Mouse (Mus musculus) embryonic fibroblast, embryonic 13.5 days (primary cell): Measurements from ENCODE around the gene Lactbl1. TPM values are rescaled to one million over a fixed set of nuclear protein-coding genes. Genes with fewer than 3 reads are reported as not detected.

Experiments
- H3K27ac ChIP-seq: 2 replicates; pipeline ENCODE4 v1.5.1; 2012; ENCODE audit warnings: low read length, control low read depth, inconsistent platforms; ENCODE audit not compliant: insufficient read depth
- H3K4me1 ChIP-seq: 2 replicates; pipeline ENCODE4 v1.6.1; 2011; ENCODE audit warnings: low read length; ENCODE audit not compliant: control insufficient read depth, insufficient read depth
- H3K4me3 ChIP-seq: 2 replicates; pipeline ENCODE4 v1.5.1; 2011; ENCODE audit warnings: mild to moderate bottlenecking, control low read depth, low read length; ENCODE audit not compliant: insufficient read depth
- CTCF ChIP-seq: IDR thresholded peaks from 2 replicates; pipeline ENCODE4 v1.5.1; 2011; ENCODE audit warnings: mild to moderate bottlenecking, control low read depth, low read length, moderate library complexity, borderline replicate concordance; ENCODE audit not compliant: insufficient read depth
- POLR2A ChIP-seq: IDR thresholded peaks from 2 replicates; pipeline ENCODE4 v1.6.1; 2011; ENCODE audit warnings: low read depth, mild to moderate bottlenecking, control low read depth, low read length, moderate library complexity
- polyA plus RNA-seq: library from polyadenylated mRNA; stranded (reverse); fragments of >200 nt; gene quantifications from 2 replicates; pipeline ENCODE4 v1.2.4, GENCODE M21; 2011; ENCODE audit warnings: low read depth; ENCODE audit not compliant: missing spikeins, insufficient read length

Gene Lactbl1
- polyA plus RNA-seq, 1 experiment = not detected

GRCm38 (mm10) chr4:136631237-136631994 lies 9.0 kb downstream of the Lactbl1 start:
- Histone ChIP-seq H3K27ac (no peak overlapping the region), H3K4me3 (no peak overlapping the region), H3K4me1 (no peaks in the 10 kb centered on the region)
- no peak for TF ChIP-seq POLR2A

GRCm38 (mm10) chr4:136635995-136636394 lies 13.6 kb downstream of the Lactbl1 start:
- TF ChIP-seq POLR2A (no peak), CTCF (no peak)

GRCm38 (mm10) chr4:136636511-136636910 lies 14.1 kb downstream of the Lactbl1 start:
- TF ChIP-seq CTCF = no peak
- TF ChIP-seq POLR2A = no peak
- Histone ChIP-seq H3K4me1 (no peaks in the 10 kb centered on the region), H3K4me3 (no peak overlapping the region), H3K27ac (no peak overlapping the region)

More at GRCm38 (mm10) chr4:136635995-136636394, 13.6 kb downstream of the Lactbl1 start:
- Histone ChIP-seq H3K4me1 (no peaks in the 10 kb centered on the region), H3K4me3 (no peak overlapping the region), H3K27ac (no peak overlapping the region)

GRCm38 (mm10) chr4:136636983-136637562 lies 14.7 kb downstream of the Lactbl1 start:
- Histone ChIP-seq H3K4me1 (no peaks in the 10 kb centered on the region), H3K27ac (no peak overlapping the region), H3K4me3 (peak overlapping the region; percentile 2)
- TF ChIP-seq POLR2A (no peak), CTCF (no peak)

- H3K4me3 ChIP-seq = peak overlapping the region; percentile 2
- TF ChIP-seq CTCF (no peak), POLR2A (no peak)
- no peaks in the 10 kb centered on the region for H3K4me1 ChIP-seq
- no peak overlapping the region for H3K27ac ChIP-seq
Observed at GRCm38 (mm10) chr4:136637563-136638229, 15.3 kb downstream of the Lactbl1 start.

GRCm38 (mm10) chr4:136638230-136638750 lies 15.9 kb downstream of the Lactbl1 start:
- Histone ChIP-seq H3K4me3 (no peak overlapping the region), H3K4me1 (no peaks in the 10 kb centered on the region), H3K27ac (no peak overlapping the region)
- TF ChIP-seq POLR2A (no peak), CTCF (no peak)

GRCm38 (mm10) chr4:136638890-136639289 lies 16.5 kb downstream of the Lactbl1 start:
- Histone ChIP-seq H3K27ac (no peak overlapping the region), H3K4me1 (no peaks in the 10 kb centered on the region), H3K4me3 (no peak overlapping the region)
- TF ChIP-seq POLR2A (no peak), CTCF (no peak)

- no peak overlapping the region for H3K4me3 ChIP-seq
- peak overlapping the region; percentile 89 for H3K27ac ChIP-seq
- H3K4me1 ChIP-seq = no peaks in the 10 kb centered on the region
- TF ChIP-seq POLR2A (no peak), CTCF (peak; percentile 87)
Observed at GRCm38 (mm10) chr4:136648922-136649479, 26.6 kb downstream of the Lactbl1 start.

- Histone ChIP-seq H3K4me1 (no peaks in the 10 kb centered on the region), H3K4me3 (no peak overlapping the region), H3K27ac (peak overlapping the region; percentile 89)
- no peak for TF ChIP-seq CTCF
Observed at GRCm38 (mm10) chr4:136649480-136650196, 27.2 kb downstream of the Lactbl1 start.

- H3K4me1 ChIP-seq = no peaks in the 10 kb centered on the region
- H3K27ac ChIP-seq = peak overlapping the region; percentile 89
- TF ChIP-seq POLR2A (no peak), CTCF (no peak)
- no peak overlapping the region for H3K4me3 ChIP-seq
Observed at GRCm38 (mm10) chr4:136650261-136650660, 27.8 kb downstream of the Lactbl1 start.
